Mouse (Mus musculus) thymus, adult 2 months (tissue): Measurements from ENCODE around the gene Dpy19l2. TPM values are rescaled to one million over a fixed set of nuclear protein-coding genes. Genes with fewer than 3 reads are reported as not detected.
A peak's percentile ranks its signal among the peaks of the same experiment; 100 is the strongest.

Experiments
- DNase-seq: peaks from one replicate; pipeline ENCODE4 v3.0.0; 2021
- H3K27ac ChIP-seq: fragments of 200-500 bp; 2 replicates; pipeline ENCODE4 v1.5.1; 2012; ENCODE audit warnings: low read length, control low read depth; ENCODE audit not compliant: control insufficient read depth, insufficient read depth
- H3K27me3 ChIP-seq: fragments of 200-500 bp; 2 replicates; pipeline ENCODE4 v1.6.1; 2012; ENCODE audit warnings: mild to moderate bottlenecking, low read length, moderate library complexity, mixed read lengths; ENCODE audit not compliant: control insufficient read depth, insufficient read depth
- H3K36me3 ChIP-seq: fragments of 200-500 bp; 2 replicates; pipeline ENCODE4 v1.6.1; 2012; ENCODE audit warnings: mild to moderate bottlenecking, low read length, moderate library complexity; ENCODE audit not compliant: control insufficient read depth, insufficient read depth
- H3K4me1 ChIP-seq: fragments of 200-500 bp; replicated peaks from 2 replicates; pipeline ENCODE4 v1.6.1; 2012; ENCODE audit warnings: low read length; ENCODE audit not compliant: control insufficient read depth, insufficient read depth
- H3K4me3 ChIP-seq: fragments of 200-500 bp; 2 replicates; pipeline ENCODE4 v1.5.1; 2012; ENCODE audit warnings: mild to moderate bottlenecking, low read length, control low read depth, moderate library complexity; ENCODE audit not compliant: control insufficient read depth, insufficient read depth
- CTCF ChIP-seq: fragments of 200-500 bp; IDR thresholded peaks from 2 replicates; pipeline ENCODE4 v1.5.1; 2012; ENCODE audit warnings: mild to moderate bottlenecking, control low read depth, low read length, moderate library complexity, borderline replicate concordance; ENCODE audit not compliant: control insufficient read depth, poor library complexity, insufficient read depth; ENCODE audit errors: extremely low read depth
- POLR2A ChIP-seq: fragments of 200-500 bp; IDR thresholded peaks from 2 replicates; pipeline ENCODE4 v1.6.1; 2012; ENCODE audit warnings: mild to moderate bottlenecking, low read length, control low read depth, moderate library complexity; ENCODE audit not compliant: control insufficient read depth, poor library complexity, insufficient read depth; ENCODE audit errors: extremely low read depth
- WGBS: fragments of 180-500 bp; shearing (Covaris S2); methylation state at CpG from one replicate; pipeline ENCODE4 v1.1.7; 2018; 5-methylcytosine and 5-hydroxymethylcytosine counted together
- polyA plus RNA-seq: library from polyadenylated mRNA; depleted of rRNA; stranded (reverse); fragments of >200 nt; gene quantifications from 2 replicates; pipeline ENCODE4 v1.2.3, GENCODE M21; 2012; rRNA removed

Gene Dpy19l2
- polyA plus RNA-seq, 1 experiment, result not detected

- WGBS, result 58% methylated on average over 10 of the region's 10 CpGs
- peak; percentile 54 for DNase-seq
Measured at GRCm38 (mm10) chr9:24516575-24517139, 179.4 kb downstream of the Dpy19l2 start.

DNA sequence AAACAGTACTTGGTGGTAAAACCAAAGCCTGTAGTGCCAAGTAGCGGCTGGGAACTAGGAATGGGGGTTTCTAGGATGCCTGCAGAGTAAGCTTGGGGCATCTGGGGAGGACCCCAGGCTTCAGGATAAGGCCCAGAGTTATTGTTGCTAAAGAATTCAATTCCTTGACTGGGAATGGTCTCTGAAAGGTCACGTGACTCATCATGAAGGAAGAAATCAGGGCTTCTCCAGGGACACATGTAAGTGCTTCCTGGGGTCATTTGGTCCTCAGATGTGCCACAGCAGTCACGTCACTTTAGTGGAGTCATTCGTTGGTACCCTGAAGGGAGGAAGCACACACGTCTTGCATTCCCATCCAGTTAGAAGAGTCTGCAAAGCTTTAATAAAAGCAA is 182.0 kb downstream of the Dpy19l2 start:
- Histone ChIP-seq H3K4me1 (no peaks in the 10 kb centered on the region), H3K27ac (no peak overlapping the region), H3K36me3 (no peaks in the 10 kb centered on the region), H3K27me3 (no peaks in the 10 kb centered on the region), H3K4me3 (no peak overlapping the region)
- no peak for DNase-seq
- TF ChIP-seq CTCF (no peak), POLR2A (no peak)
- 95% methylated on average over 5 of the region's 5 CpGs for WGBS

More at GRCm38 (mm10) chr9:24516575-24517139, 179.4 kb downstream of the Dpy19l2 start:
- no peaks in the 10 kb centered on the region for H3K27me3 ChIP-seq
- no peak overlapping the region for H3K27ac ChIP-seq
- no peaks in the 10 kb centered on the region for H3K36me3 ChIP-seq
- no peak for TF ChIP-seq CTCF
- no peak for TF ChIP-seq POLR2A
- H3K4me3 ChIP-seq, result no peak overlapping the region
- no peaks in the 10 kb centered on the region for H3K4me1 ChIP-seq

DNA sequence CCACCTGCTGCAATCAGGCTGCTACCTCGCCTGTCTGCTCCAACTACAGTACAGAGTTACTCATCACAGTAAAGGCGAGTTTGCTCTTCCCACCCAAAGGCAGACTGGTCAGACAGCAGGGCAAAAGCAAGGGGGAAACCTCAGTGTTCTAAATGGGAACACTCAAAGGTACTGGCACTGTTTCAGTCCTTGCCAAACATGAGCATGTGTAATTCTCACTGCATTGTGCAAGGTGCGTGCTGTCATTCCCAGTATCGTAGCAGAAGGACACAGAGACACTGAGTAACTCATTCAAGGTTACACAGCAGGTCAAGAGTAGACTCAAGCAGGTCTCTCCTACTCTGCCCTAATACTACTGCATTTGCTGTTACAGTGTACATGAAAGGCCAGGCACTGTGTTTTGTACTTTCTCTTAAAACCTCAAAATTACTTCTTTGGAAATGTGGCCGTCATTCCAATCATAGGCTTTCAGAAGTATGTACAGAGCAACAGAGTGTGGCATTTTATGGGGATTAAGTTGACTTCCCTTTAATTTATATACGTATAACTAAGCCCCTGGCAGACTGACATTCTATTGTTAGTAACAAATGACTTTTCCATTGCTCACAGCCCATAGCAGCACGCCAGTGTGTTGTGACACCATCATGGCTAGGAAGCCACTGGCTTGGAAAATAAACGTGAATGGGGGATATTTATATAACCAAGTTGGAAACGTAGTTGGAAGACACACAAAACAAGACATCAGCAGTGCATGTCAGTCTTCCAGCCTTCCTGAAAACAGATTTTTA is 182.6 kb downstream of the Dpy19l2 start:
- no peaks in the 10 kb centered on the region for H3K27me3 ChIP-seq
- 91% methylated on average over 9 of the region's 9 CpGs for WGBS
- no peak overlapping the region for H3K27ac ChIP-seq
- TF ChIP-seq POLR2A (no peak), CTCF (no peak)
- no peaks in the 10 kb centered on the region for H3K36me3 ChIP-seq
- H3K4me3 ChIP-seq, result no peak overlapping the region
- no peak for DNase-seq
- H3K4me1 ChIP-seq, result no peaks in the 10 kb centered on the region

DNA sequence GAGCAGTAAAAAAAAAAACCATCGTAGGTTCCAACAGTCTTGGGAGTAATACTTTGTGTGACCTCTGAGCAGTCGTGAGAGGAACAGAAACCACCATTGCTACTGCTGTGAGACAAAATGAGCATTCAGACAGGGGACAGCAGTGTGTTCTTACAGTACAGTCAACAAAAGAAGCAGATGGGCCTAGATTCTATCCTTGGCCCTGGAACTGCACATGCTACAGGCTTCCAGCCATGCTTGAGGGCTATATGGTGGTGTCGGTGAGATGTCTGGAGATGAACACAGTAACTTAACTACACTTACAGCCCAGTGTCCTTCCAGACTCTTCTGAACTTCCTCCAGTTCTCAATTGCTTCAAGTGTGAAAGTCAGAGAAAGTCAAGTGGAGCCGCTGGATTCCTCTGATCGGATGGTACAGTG is 184.0 kb downstream of the Dpy19l2 start:
- Histone ChIP-seq H3K27ac (no peak overlapping the region), H3K4me3 (no peak overlapping the region), H3K4me1 (no peaks in the 10 kb centered on the region), H3K36me3 (no peaks in the 10 kb centered on the region), H3K27me3 (no peaks in the 10 kb centered on the region)
- DNase-seq, result no peak
- TF ChIP-seq POLR2A, result no peak
- TF ChIP-seq CTCF, result no peak
- 90% methylated on average over 5 of the region's 5 CpGs for WGBS

DNA sequence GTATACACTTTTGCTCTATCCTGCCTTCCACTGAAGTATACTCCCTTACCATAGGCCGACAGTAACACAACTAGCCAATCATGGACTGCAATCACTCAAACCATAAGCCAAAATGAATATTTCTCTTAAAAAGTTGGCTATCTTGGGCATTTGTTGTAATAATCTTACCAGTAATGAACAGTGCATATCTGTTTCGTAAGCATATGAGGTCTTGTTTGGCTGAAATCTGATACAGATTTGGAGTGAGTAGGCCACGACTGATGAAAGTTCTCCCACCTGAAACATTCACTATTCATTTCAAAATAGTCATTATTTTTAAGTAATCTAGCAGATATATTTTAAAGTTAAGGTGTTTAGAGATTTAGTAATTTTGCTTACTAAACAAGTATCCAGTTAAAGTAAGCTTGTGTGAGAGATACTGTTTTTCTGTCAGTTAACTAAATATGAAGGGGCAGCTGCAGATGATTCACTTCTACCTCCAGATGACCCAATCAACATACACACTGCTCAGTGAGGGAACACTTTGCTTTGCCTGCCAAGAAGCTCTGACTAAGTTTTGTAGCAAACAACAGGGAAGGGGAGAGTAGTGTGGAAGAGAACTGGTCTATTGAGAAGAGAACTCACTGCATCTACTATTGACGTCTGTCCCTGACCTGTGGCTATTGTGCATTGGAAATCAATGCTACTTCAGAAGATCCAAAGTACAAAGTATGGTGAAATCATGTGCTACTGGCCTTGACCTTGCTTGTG is 184.5 kb downstream of the Dpy19l2 start:
- Histone ChIP-seq H3K4me3 (no peak overlapping the region), H3K4me1 (no peaks in the 10 kb centered on the region), H3K27me3 (no peaks in the 10 kb centered on the region), H3K36me3 (no peaks in the 10 kb centered on the region), H3K27ac (no peak overlapping the region)
- TF ChIP-seq POLR2A (no peak), CTCF (no peak)
- 93% methylated on average over 4 of the region's 4 CpGs for WGBS
- no peak for DNase-seq

GRCm38 (mm10) chr9:24508880-24509279 is 187.2 kb downstream of the Dpy19l2 start:
- Histone ChIP-seq H3K27me3 (no peaks in the 10 kb centered on the region), H3K4me3 (no peak overlapping the region), H3K27ac (no peak overlapping the region), H3K36me3 (no peaks in the 10 kb centered on the region), H3K4me1 (peaks cover 3% of the 10 kb centered on the region; the same call in 1 of the 2 replicates)
- 91% methylated on average over 4 of the region's 4 CpGs for WGBS
- TF ChIP-seq CTCF (no peak), POLR2A (no peak)
- no peak for DNase-seq

Other genes starting within 250 kb of the Dpy19l2 start
- gene Dpy19l1, start 193.2 kb downstream of the Dpy19l2 start, polyA plus RNA-seq, result 9.9 and 10.0 TPM in 2 replicates
- gene Cypt4, start 71.1 kb downstream of the Dpy19l2 start, polyA plus RNA-seq, result not detected in 2 replicates
- gene Tbx20, start 78.0 kb upstream of the Dpy19l2 start, polyA plus RNA-seq, result 0.11 and 1.6 TPM in 2 replicates